Mouse (Mus musculus) heart, postnatal 0 days (tissue): ENCODE measurements around the gene Ppp2r2c.

Experiments used
- CTCF ChIP-seq: IDR thresholded peaks from 2 replicates; pipeline ENCODE4 v1.5.1; 2016; ENCODE audit warnings: antibody characterized with exemption, control low read depth, low read depth
- EP300 ChIP-seq: IDR thresholded peaks from 2 replicates; pipeline ENCODE4 v1.6.1; 2016; ENCODE audit warnings: antibody characterized with exemption, low read depth

DNA sequence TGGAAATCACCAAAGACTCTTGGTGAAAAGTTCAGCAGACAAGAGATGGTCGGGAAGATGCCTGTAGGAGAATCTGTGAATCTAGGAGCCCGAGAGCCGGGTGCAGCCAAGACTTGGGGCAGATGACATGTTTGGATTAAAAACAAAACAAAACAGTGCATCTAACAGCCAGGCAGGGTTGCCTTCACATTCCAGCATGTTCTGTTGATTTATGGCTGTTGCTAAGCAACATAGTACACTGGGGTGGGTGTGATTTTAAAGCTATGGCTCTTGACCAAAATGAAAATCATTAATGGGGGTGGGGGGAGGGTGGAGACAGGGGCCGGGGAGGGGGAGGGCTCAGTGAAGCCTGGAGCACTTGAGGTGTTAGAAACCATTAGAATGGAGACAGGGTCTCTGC lies 16.7 kb upstream of the Ppp2r2c start:
- TF ChIP-seq CTCF, result no peak
- no peak for TF ChIP-seq EP300
